Mouse (Mus musculus): Measurements from ENCODE around the gene Mboat7.

GRCm38 (mm10) chr7:3704475-3704874 is 11.2 kb upstream of the Mboat7 start:
- TF ChIP-seq POLR2A (IDR thresholded peaks at IDR 0.05; ENCODE audit: low read depth, low read length), result no peak
- TF ChIP-seq CTCF (IDR thresholded peaks at IDR 0.05; ENCODE audit: extremely low read depth, insufficient read length, insufficient replicate concordance, low read depth, low read length), result no peak

Data from small intestine, adult 2 months (tissue).